Mouse (Mus musculus): ENCODE data around the gene Pgc. TPM values are rescaled to one million over a fixed set of nuclear protein-coding genes. Genes with fewer than 3 reads are reported as not detected.

Gene Pgc
- not detected in 2 replicates for polyA plus RNA-seq (2012; rRNA removed)

GRCm38 (mm10) chr17:47726566-47726965, at the start of gene Pgc:
Pgc (plus strand) TSS chr17:47726842.
- no peak for DNase-seq (ENCODE audit: extremely low spot score in 1 of 2, low spot score in 1 of 2)

GRCm38 (mm10) chr17:47678238-47678637, 48.4 kb upstream of the Pgc start:
- no peak for DNase-seq (ENCODE audit: extremely low spot score in 1 of 2, low spot score in 1 of 2)

GRCm38 (mm10) chr17:47678702-47679101, 47.9 kb upstream of the Pgc start:
- no peak for DNase-seq (ENCODE audit: extremely low spot score in 1 of 2, low spot score in 1 of 2)

- no peak for DNase-seq (ENCODE audit: extremely low spot score in 1 of 2, low spot score in 1 of 2)
These were observed 43.8 kb upstream of the Pgc start for GRCm38 (mm10) chr17:47682836-47683235.

- peak; percentile 92 to 98 for DNase-seq (ENCODE audit: extremely low spot score in 1 of 2, low spot score in 1 of 2)
These were observed 39.0 kb upstream of the Pgc start for GRCm38 (mm10) chr17:47687409-47688343.

GRCm38 (mm10) chr17:47688344-47688607, 38.4 kb upstream of the Pgc start, which contains the start of gene Tomm6:
Tomm6 (minus strand) TSS chr17:47688386.
- no peak for DNase-seq (ENCODE audit: extremely low spot score in 1 of 2, low spot score in 1 of 2)

- DNase-seq (ENCODE audit: extremely low spot score in 1 of 2, low spot score in 1 of 2) = peak; percentile 47 to 81
These were observed 37.8 kb upstream of the Pgc start, which contains the start of gene Frs3 for GRCm38 (mm10) chr17:47688608-47689575. Frs3 (plus strand) TSS chr17:47689030.

GRCm38 (mm10) chr17:47689894-47690293, 36.7 kb upstream of the Pgc start:
- DNase-seq (ENCODE audit: extremely low spot score in 1 of 2, low spot score in 1 of 2) = no peak

GRCm38 (mm10) chr17:47691650-47692049, 35.0 kb upstream of the Pgc start:
- DNase-seq (ENCODE audit: extremely low spot score in 1 of 2, low spot score in 1 of 2) = no peak

GRCm38 (mm10) chr17:47693671-47694441, 32.8 kb upstream of the Pgc start:
- DNase-seq (ENCODE audit: extremely low spot score in 1 of 2, low spot score in 1 of 2) = no peak

- DNase-seq (ENCODE audit: extremely low spot score in 1 of 2, low spot score in 1 of 2) = no peak
These were observed 32.4 kb upstream of the Pgc start, which contains the start of gene Gm21981 for GRCm38 (mm10) chr17:47694442-47694502. Gm21981 (minus strand) TSS chr17:47694455.

GRCm38 (mm10) chr17:47694503-47695336, 31.9 kb upstream of the Pgc start, which contains the start of gene Prickle4:
Prickle4 (minus strand) TSS chr17:47694736.
- DNase-seq (ENCODE audit: extremely low spot score in 1 of 2, low spot score in 1 of 2) = peak; percentile 92 to 98

GRCm38 (mm10) chr17:47695337-47695710, 31.3 kb upstream of the Pgc start:
- DNase-seq (ENCODE audit: extremely low spot score in 1 of 2, low spot score in 1 of 2) = peak in 1 of 2 experiments; percentile 36

GRCm38 (mm10) chr17:47698156-47698555, 28.5 kb upstream of the Pgc start:
- no peak for DNase-seq (ENCODE audit: extremely low spot score in 1 of 2, low spot score in 1 of 2)

GRCm38 (mm10) chr17:47699055-47699454, 27.6 kb upstream of the Pgc start:
- DNase-seq (ENCODE audit: extremely low spot score in 1 of 2, low spot score in 1 of 2) = no peak

GRCm38 (mm10) chr17:47701793-47702192, 24.8 kb upstream of the Pgc start:
- DNase-seq (ENCODE audit: extremely low spot score in 1 of 2, low spot score in 1 of 2) = peak in 1 of 2 experiments; percentile 36

GRCm38 (mm10) chr17:47702548-47703345, 23.9 kb upstream of the Pgc start:
- DNase-seq (ENCODE audit: extremely low spot score in 1 of 2, low spot score in 1 of 2) = no peak

- DNase-seq (ENCODE audit: extremely low spot score in 1 of 2, low spot score in 1 of 2) = no peak
These were observed 23.1 kb upstream of the Pgc start for GRCm38 (mm10) chr17:47703556-47703955.

- no peak for DNase-seq (ENCODE audit: extremely low spot score in 1 of 2, low spot score in 1 of 2)
These were observed 21.9 kb upstream of the Pgc start for GRCm38 (mm10) chr17:47704692-47705091.
